Mouse (Mus musculus) ES-Bruce4 (cell line): ENCODE measurements at regions not wholly inside any gene's neighbourhood (a gene's known extent, or its start where the extent isn't known, plus 50 kb on each side); places are given as distances from the start of the nearest gene placed in this dataset.
"Not testable (repeated sequence)": the region's sequence is repeated elsewhere in the genome, so short reads cannot be mapped to it uniquely, and the experiment has no call there.

ENCODE experiments used
- CTCF ChIP-seq: IDR thresholded peaks from one replicate; pipeline ENCODE4 v1.8.1; 2011; ENCODE audit warnings: low read depth, low read length
- EP300 ChIP-seq: IDR thresholded peaks from 2 replicates; pipeline ENCODE4 v1.6.1; 2011; ENCODE audit warnings: low read depth, low read length; ENCODE audit not compliant: insufficient read depth
- POLR2A ChIP-seq: IDR thresholded peaks from one replicate; pipeline ENCODE4 v1.8.1; 2011; ENCODE audit warnings: low read length; ENCODE audit not compliant: insufficient read depth

- not testable (repeated sequence) for TF ChIP-seq EP300, POLR2A, CTCF
Measured at GRCm38 (mm10) chr13:73087815-73088214, 172.5 kb upstream of the Irx4 start.
